Mouse (Mus musculus): ENCODE measurements around the gene Fam57a. TPM values are rescaled to one million over a fixed set of nuclear protein-coding genes. Genes with fewer than 3 reads are reported as not detected.

Fam57a gene
- polyA plus RNA-seq (2015; fragmentation: Nextera tagmentation; extraction: Ambion mirVana) = 32.2 and 34.4 TPM in 2 replicates

- H3K27ac ChIP-seq = peak within 1 kb of the TSS; percentile 71
- peaks cover 13% of the 10 kb centered on the region for H3K4me1 ChIP-seq
- H3K9ac ChIP-seq = peak within 1 kb of the TSS; percentile 77
- H3K36me3 ChIP-seq = no peaks in the 10 kb centered on the region
- no peaks in the 10 kb centered on the region for H3K27me3 ChIP-seq
- peak within 1 kb of the TSS; percentile 96 for H3K4me2 ChIP-seq
- no peaks in the 10 kb centered on the region for H3K9me3 ChIP-seq
- WGBS = under 1% methylated on average over 37 of the region's 37 CpGs
- peak; percentile 87 for ATAC-seq (ENCODE audit: borderline replicate concordance, extremely low read depth, low FRiP score, low TSS enrichment)
- H3K4me3 ChIP-seq = peak within 1 kb of the TSS; percentile 94
These were observed at the start of gene Fam57a, which contains the start of gene Vps53 for GRCm38 (mm10) chr11:76179495-76180145. Gene Fam57a, plus strand, starts transcription at chr11:76179671. Gene Vps53, minus strand, starts transcription at chr11:76179647.

GRCm38 (mm10) chr11:76130859-76131258, 48.6 kb upstream of the Fam57a start:
- H3K4me1 ChIP-seq = peaks cover 2% of the 10 kb centered on the region; the same call in 1 of the 2 replicates
- no peak for ATAC-seq (ENCODE audit: borderline replicate concordance, extremely low read depth, low FRiP score, low TSS enrichment)
- H3K9me3 ChIP-seq = no peaks in the 10 kb centered on the region
- H3K27me3 ChIP-seq = no peaks in the 10 kb centered on the region
- H3K36me3 ChIP-seq = peaks cover 12% of the 10 kb centered on the region; the same call in 1 of the 2 replicates
- no peak overlapping the region for H3K9ac ChIP-seq
- 65% methylated on average over 5 of the region's 5 CpGs for WGBS
- H3K4me3 ChIP-seq = no peak overlapping the region
- H3K4me2 ChIP-seq = no peak overlapping the region
- peak overlapping the region; percentile 18; the same call in 1 of the 2 replicates for H3K27ac ChIP-seq

- no peak for ATAC-seq (ENCODE audit: borderline replicate concordance, extremely low read depth, low FRiP score, low TSS enrichment)
- Histone ChIP-seq H3K4me1 (no peaks in the 10 kb centered on the region), H3K9me3 (no peaks in the 10 kb centered on the region), H3K27ac (no peak overlapping the region), H3K9ac (no peak overlapping the region), H3K27me3 (no peaks in the 10 kb centered on the region), H3K4me3 (no peak overlapping the region), H3K36me3 (peaks cover 21% of the 10 kb centered on the region; the same call in 1 of the 2 replicates), H3K4me2 (no peak overlapping the region)
- WGBS = 77% methylated on average over 7 of the region's 7 CpGs
These were observed 43.6 kb upstream of the Fam57a start for GRCm38 (mm10) chr11:76135641-76136437.

- H3K4me3 ChIP-seq = no peak overlapping the region
- H3K36me3 ChIP-seq = peaks cover 18% of the 10 kb centered on the region; the same call in 1 of the 2 replicates
- H3K9me3 ChIP-seq = no peaks in the 10 kb centered on the region
- no peaks in the 10 kb centered on the region for H3K27me3 ChIP-seq
- no peak for ATAC-seq (ENCODE audit: borderline replicate concordance, extremely low read depth, low FRiP score, low TSS enrichment)
- no peak overlapping the region for H3K4me2 ChIP-seq
- H3K27ac ChIP-seq = no peak overlapping the region
- 81% methylated on average over 3 of the region's 3 CpGs for WGBS
- no peaks in the 10 kb centered on the region for H3K4me1 ChIP-seq
- no peak overlapping the region for H3K9ac ChIP-seq
These were observed 41.5 kb upstream of the Fam57a start for GRCm38 (mm10) chr11:76137996-76138395.

GRCm38 (mm10) chr11:76144386-76144785, 35.1 kb upstream of the Fam57a start:
- ATAC-seq (ENCODE audit: borderline replicate concordance, extremely low read depth, low FRiP score, low TSS enrichment) = no peak
- WGBS = 90% methylated on average over 8 of the region's 8 CpGs
- H3K4me2 ChIP-seq = no peak overlapping the region
- H3K4me3 ChIP-seq = no peak overlapping the region
- H3K9ac ChIP-seq = no peak overlapping the region
- H3K27me3 ChIP-seq = no peaks in the 10 kb centered on the region
- H3K27ac ChIP-seq = no peak overlapping the region
- H3K4me1 ChIP-seq = peaks cover 25% of the 10 kb centered on the region
- no peaks in the 10 kb centered on the region for H3K9me3 ChIP-seq
- no peaks in the 10 kb centered on the region for H3K36me3 ChIP-seq

GRCm38 (mm10) chr11:76145169-76145568, 34.3 kb upstream of the Fam57a start:
- no peak overlapping the region for H3K4me2 ChIP-seq
- WGBS = 97% methylated on average over 1 of the region's 1 CpGs
- no peak overlapping the region for H3K9ac ChIP-seq
- H3K36me3 ChIP-seq = no peaks in the 10 kb centered on the region
- no peaks in the 10 kb centered on the region for H3K27me3 ChIP-seq
- no peak for ATAC-seq (ENCODE audit: borderline replicate concordance, extremely low read depth, low FRiP score, low TSS enrichment)
- H3K27ac ChIP-seq = no peak overlapping the region
- H3K4me3 ChIP-seq = no peak overlapping the region
- H3K4me1 ChIP-seq = peaks cover 27% of the 10 kb centered on the region
- H3K9me3 ChIP-seq = no peaks in the 10 kb centered on the region

GRCm38 (mm10) chr11:76146187-76147010, 33.1 kb upstream of the Fam57a start:
- no peak overlapping the region for H3K4me2 ChIP-seq
- no peak overlapping the region for H3K4me3 ChIP-seq
- H3K4me1 ChIP-seq = peaks cover 27% of the 10 kb centered on the region
- H3K9me3 ChIP-seq = no peaks in the 10 kb centered on the region
- WGBS = 74% methylated on average over 8 of the region's 8 CpGs
- no peaks in the 10 kb centered on the region for H3K27me3 ChIP-seq
- H3K9ac ChIP-seq = no peak overlapping the region
- H3K36me3 ChIP-seq = no peaks in the 10 kb centered on the region
- ATAC-seq (ENCODE audit: borderline replicate concordance, extremely low read depth, low FRiP score, low TSS enrichment) = no peak
- H3K27ac ChIP-seq = no peak overlapping the region

- Histone ChIP-seq H3K4me2 (peak overlapping the region; percentile 7; the same call in 1 of the 2 replicates), H3K9ac (no peak overlapping the region), H3K4me1 (peaks cover 27% of the 10 kb centered on the region), H3K27me3 (no peaks in the 10 kb centered on the region), H3K9me3 (no peaks in the 10 kb centered on the region), H3K36me3 (no peaks in the 10 kb centered on the region), H3K27ac (peak overlapping the region; percentile 76), H3K4me3 (no peak overlapping the region)
- ATAC-seq (ENCODE audit: borderline replicate concordance, extremely low read depth, low FRiP score, low TSS enrichment) = 0 out of 2 replicates have a peak, but pooled peaks have one; percentile 46
- 28% methylated on average over 8 of the region's 8 CpGs for whole genome bisulfite sequencing
These were observed 31.1 kb upstream of the Fam57a start for GRCm38 (mm10) chr11:76148055-76149008.

- Histone ChIP-seq H3K4me2 (no peak overlapping the region), H3K27ac (no peak overlapping the region)
- WGBS = 50% methylated on average over 4 of the region's 4 CpGs
These were observed 28.5 kb upstream of the Fam57a start for GRCm38 (mm10) chr11:76150980-76151379.

GRCm38 (mm10) chr11:76153236-76153951, 26.1 kb upstream of the Fam57a start:
- peaks cover 5% of the 10 kb centered on the region; the same call in 1 of the 2 replicates for H3K36me3 ChIP-seq
- no peak overlapping the region for H3K4me2 ChIP-seq
- H3K9ac ChIP-seq = no peak overlapping the region
- 76% methylated on average over 5 of the region's 5 CpGs for WGBS
- ATAC-seq (ENCODE audit: borderline replicate concordance, extremely low read depth, low FRiP score, low TSS enrichment) = no peak
- H3K4me1 ChIP-seq = peaks cover 12% of the 10 kb centered on the region
- H3K27me3 ChIP-seq = no peaks in the 10 kb centered on the region
- H3K4me3 ChIP-seq = no peak overlapping the region
- no peak overlapping the region for H3K27ac ChIP-seq
- H3K9me3 ChIP-seq = no peaks in the 10 kb centered on the region

More at GRCm38 (mm10) chr11:76150980-76151379, 28.5 kb upstream of the Fam57a start:
- Histone ChIP-seq H3K36me3 (peaks cover 5% of the 10 kb centered on the region; the same call in 1 of the 2 replicates), H3K9me3 (no peaks in the 10 kb centered on the region), H3K27me3 (no peaks in the 10 kb centered on the region), H3K4me1 (peaks cover 27% of the 10 kb centered on the region), H3K9ac (no peak overlapping the region), H3K4me3 (no peak overlapping the region)
- no peak for ATAC-seq (ENCODE audit: borderline replicate concordance, extremely low read depth, low FRiP score, low TSS enrichment)

Data from lung, embryonic 15.5 days (tissue).